7 mouse cellular contexts compared by ENCODE assay signal in genomic region chr17:25556630-25557354, GRCm38 (mm10). TPM values are rescaled to one million over a fixed set of nuclear protein-coding genes. Genes with fewer than 3 reads are reported as not detected.
DNase-seq lines count a peak whose midpoint lies in the region; ATAC-seq and TF ChIP-seq lines count a peak whose summit lies in the region.

No protein-coding gene starts in this region.

- peak; percentile 36 for TF ChIP-seq CTCF in layer of hippocampus, adult 2 months (conservative IDR thresholded peaks at IDR 0.05)

- peak overlapping the region; percentile 64 for H3K4me2 ChIP-seq in forebrain, embryonic 14.5 days (ENCODE audit: low read length)
- H3K4me2 ChIP-seq in neural tube, embryonic 11.5 days (ENCODE audit: low read depth), result peak overlapping the region; percentile 64

- H3K4me3 ChIP-seq in forebrain, embryonic 14.5 days (ENCODE audit: low read depth, low read length), result peak overlapping the region; percentile 28
- H3K4me3 ChIP-seq in layer of hippocampus, adult 2 months, result peak overlapping the region; percentile 37
- peak overlapping the region; percentile 31 for H3K4me3 ChIP-seq in neural tube, embryonic 11.5 days (ENCODE audit: low read depth, low read length)

- H3K36me3 ChIP-seq in forebrain, embryonic 14.5 days (ENCODE audit: control insufficient read depth, insufficient read depth, low read length), result no peaks in the 10 kb centered on the region
- no peaks in the 10 kb centered on the region for H3K36me3 ChIP-seq in neural tube, embryonic 11.5 days (ENCODE audit: control insufficient read depth, insufficient read depth, low read length)

- H3K9ac ChIP-seq in forebrain, embryonic 14.5 days (ENCODE audit: low read length), result peak overlapping the region; percentile 67
- H3K9ac ChIP-seq in neural tube, embryonic 11.5 days (ENCODE audit: low read length), result peak overlapping the region; percentile 54

- peaks cover 32% of the 10 kb centered on the region for H3K4me1 ChIP-seq in forebrain, embryonic 14.5 days (ENCODE audit: control insufficient read depth, insufficient read depth, low read length)
- peaks cover 34% of the 10 kb centered on the region for H3K4me1 ChIP-seq in neural tube, embryonic 11.5 days (ENCODE audit: control insufficient read depth, insufficient read depth, low read length)

- no peaks in the 10 kb centered on the region for H3K27me3 ChIP-seq in forebrain, embryonic 14.5 days (replicated peaks; ENCODE audit: control insufficient read depth, insufficient read depth, low read length)
- H3K27me3 ChIP-seq in neural tube, embryonic 11.5 days (ENCODE audit: control insufficient read depth, insufficient read depth, low read length), result no peaks in the 10 kb centered on the region

- peak overlapping the region; percentile 84 for H3K27ac ChIP-seq in forebrain, embryonic 14.5 days (ENCODE audit: low read depth, low read length)
- H3K27ac ChIP-seq in layer of hippocampus, adult 2 months, result peak overlapping the region; percentile 97
- H3K27ac ChIP-seq in neural tube, embryonic 11.5 days (ENCODE audit: low read depth, low read length), result peak overlapping the region; percentile 70

- DNase-seq in right cerebral cortex, adult 18-20 months, result peak; percentile 93
- DNase-seq in right cerebral cortex, postnatal 25 days, result no peak
- peak; percentile 71 for DNase-seq in forebrain, embryonic 14.5 days (ENCODE audit: low spot score)
- peak; percentile 83 to 88 for DNase-seq in layer of hippocampus, adult 2 months (ENCODE audit: low spot score in 2 of 2)
- DNase-seq in neural tube, embryonic 11.5 days (ENCODE audit: low spot score), result peak; percentile 63
- no peak for DNase-seq in adrenal gland, adult 2 months
- no peak for DNase-seq in ovary, postnatal 14 days (ENCODE audit: low spot score)

- H3K9me3 ChIP-seq in forebrain, embryonic 14.5 days (replicated peaks; ENCODE audit: control insufficient read depth, low read length), result no peaks in the 10 kb centered on the region
- H3K9me3 ChIP-seq in neural tube, embryonic 11.5 days (ENCODE audit: control insufficient read depth, low read length), result no peaks in the 10 kb centered on the region

- peak; percentile 35 for ATAC-seq in forebrain, embryonic 14.5 days
- peak; percentile 13; the same call in 1 of the 2 replicates for ATAC-seq in neural tube, embryonic 11.5 days (ENCODE audit: insufficient read depth, low FRiP score, low TSS enrichment)

- WGBS in forebrain, embryonic 14.5 days, result 12% methylated on average over 21 of the region's 21 CpGs
- 13% methylated on average over 21 of the region's 21 CpGs for WGBS in neural tube, embryonic 11.5 days

RNA-seq across cellular contexts. Expression of gene Sox8, which starts 13.7 kb away (rescaled TPM):
- polyA plus RNA-seq in forebrain, embryonic 14.5 days (2014; fragmentation: Nextera tagmentation; extraction: Ambion mirVana), result 17.6 and 20.8 TPM in 2 replicates
- 10 to 100 TPM; 47.7 to 55.7 TPM for total RNA-seq in layer of hippocampus, adult 2 months (2021)
- 6.5 and 9.1 TPM in 2 replicates for polyA plus RNA-seq in neural tube, embryonic 11.5 days (2014; fragmentation: Nextera tagmentation; extraction: Ambion mirVana)
- 1 to 10 TPM in 1 of 2 experiments, under 1 TPM in 1; 0.83 to 1.5 TPM for total RNA-seq in adrenal gland, adult 2 months (2021)
- polyA plus RNA-seq in adrenal gland, adult 2 months (2012; rRNA removed), result 1.6 and 2.8 TPM in 2 replicates

RNA-seq across cellular contexts. Expression of gene Lmf1, which starts 22.1 kb away (rescaled TPM):
- 18.8 and 19.1 TPM in 2 replicates for polyA plus RNA-seq in forebrain, embryonic 14.5 days (2014; fragmentation: Nextera tagmentation; extraction: Ambion mirVana)
- 10 to 100 TPM; 25.5 to 31.2 TPM for total RNA-seq in layer of hippocampus, adult 2 months (2021)
- 23.6 and 23.9 TPM in 2 replicates for polyA plus RNA-seq in neural tube, embryonic 11.5 days (2014; fragmentation: Nextera tagmentation; extraction: Ambion mirVana)
- total RNA-seq in adrenal gland, adult 2 months (2021), result 10 to 100 TPM; 40.4 to 42.6 TPM
- 30.3 and 35.8 TPM in 2 replicates for polyA plus RNA-seq in adrenal gland, adult 2 months (2012; rRNA removed)

RNA-seq across cellular contexts. Expression of gene Sstr5, which starts 59.7 kb away (rescaled TPM):
- polyA plus RNA-seq in forebrain, embryonic 14.5 days (2014; fragmentation: Nextera tagmentation; extraction: Ambion mirVana), result 0.13 and 0.20 TPM in 2 replicates
- total RNA-seq in layer of hippocampus, adult 2 months (2021), result under 1 TPM in 1 of 2 experiments, not detected in 1; 0.15 TPM
- polyA plus RNA-seq in neural tube, embryonic 11.5 days (2014; fragmentation: Nextera tagmentation; extraction: Ambion mirVana), result not detected in 2 replicates
- total RNA-seq in adrenal gland, adult 2 months (2021), result 1 to 10 TPM in 1 of 2 experiments, under 1 TPM in 1; 0.97 to 1.0 TPM
- polyA plus RNA-seq in adrenal gland, adult 2 months (2012; rRNA removed), result 0.36 and 0.54 TPM in 2 replicates

Comparison
In these comparisons a context has a peak if more than half of its experiments do, and no peak if none do; other contexts are left out.
1. DNase-seq: peak in right cerebral cortex, adult 18-20 months (single experiment), forebrain, embryonic 14.5 days (single experiment), layer of hippocampus, adult 2 months (2 of 2) and neural tube, embryonic 11.5 days (single experiment); none in right cerebral cortex, postnatal 25 days (single experiment), adrenal gland, adult 2 months (single experiment) and ovary, postnatal 14 days (single experiment).
2. Peak in every context shown above with its lines, with median percentiles within 50 percentile points of each other: H3K27ac ChIP-seq and H3K4me3 ChIP-seq.